Mouse (Mus musculus): ENCODE measurements around the gene Slc27a3.

DNA sequence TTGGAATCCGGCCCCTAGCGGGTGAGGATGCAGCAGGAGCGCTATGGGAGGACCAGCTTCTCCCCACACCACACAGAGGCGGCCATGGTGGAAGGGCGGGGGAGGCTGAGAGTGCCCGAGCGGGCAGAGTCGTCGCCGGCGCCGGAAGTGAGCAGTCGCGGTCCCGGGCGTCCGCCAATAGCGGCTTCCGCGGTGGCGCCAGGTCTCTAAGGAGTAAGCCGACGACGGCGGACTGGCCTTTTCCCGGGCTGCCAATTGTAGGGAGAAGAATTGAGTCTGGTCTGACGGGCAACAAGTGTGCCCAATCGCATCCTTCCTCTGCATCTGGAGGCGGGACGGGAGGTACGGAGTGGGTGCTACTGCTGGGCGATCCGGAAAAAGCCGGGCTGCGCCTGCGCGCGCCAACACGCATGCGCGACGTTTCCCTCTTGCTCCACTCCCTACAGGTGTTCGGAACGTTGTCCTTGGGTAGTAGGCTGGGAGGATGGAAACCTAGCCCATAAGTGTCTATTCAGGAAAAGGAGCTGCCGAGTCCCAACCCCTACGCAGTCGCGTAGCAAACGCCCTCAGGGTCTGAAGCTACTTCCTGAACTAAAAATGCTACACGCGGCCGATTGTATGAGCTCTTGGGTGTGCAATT, 43.8 kb upstream of the Slc27a3 start, which contains the start of gene Ints3:
- TF ChIP-seq CTCF (IDR thresholded peaks at IDR 0.05; ENCODE audit: extremely low read depth, insufficient read length, insufficient replicate concordance, low read depth, low read length) (no peak), POLR2A (IDR thresholded peaks at IDR 0.05; ENCODE audit: low read depth, low read length) (peak; percentile 81)
